Mouse (Mus musculus): Measurements from ENCODE around the gene Arhgap24.
"Not testable (repeated sequence)": the region's sequence is repeated elsewhere in the genome, so short reads cannot be mapped to it uniquely, and the experiment has no call there.

Arhgap24 gene

DNA sequence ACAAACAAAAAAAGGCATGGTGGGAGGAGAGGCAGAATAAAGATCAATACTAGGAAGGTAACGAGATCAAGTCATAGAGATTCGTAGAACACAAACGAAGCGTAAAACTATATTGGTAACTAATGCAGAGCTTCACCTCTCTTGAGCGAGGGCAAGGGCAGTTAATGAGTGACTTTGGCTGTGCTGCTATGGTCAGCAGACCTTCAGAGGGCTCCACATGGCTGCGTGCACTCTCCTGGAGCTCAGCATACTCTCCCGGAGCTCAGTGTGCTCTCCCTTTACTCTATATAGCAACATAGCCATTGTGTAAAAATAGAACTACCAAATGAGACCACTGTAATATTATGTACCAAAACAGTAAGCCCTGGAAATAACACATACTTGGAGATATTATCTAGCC lies 336.4 kb downstream of the Arhgap24 start:
- DNase-seq = peak; percentile 82

- DNase-seq = peak; percentile 68
These were observed 344.3 kb downstream of the Arhgap24 start for GRCm38 (mm10) chr5:102825538-102825937.

DNA sequence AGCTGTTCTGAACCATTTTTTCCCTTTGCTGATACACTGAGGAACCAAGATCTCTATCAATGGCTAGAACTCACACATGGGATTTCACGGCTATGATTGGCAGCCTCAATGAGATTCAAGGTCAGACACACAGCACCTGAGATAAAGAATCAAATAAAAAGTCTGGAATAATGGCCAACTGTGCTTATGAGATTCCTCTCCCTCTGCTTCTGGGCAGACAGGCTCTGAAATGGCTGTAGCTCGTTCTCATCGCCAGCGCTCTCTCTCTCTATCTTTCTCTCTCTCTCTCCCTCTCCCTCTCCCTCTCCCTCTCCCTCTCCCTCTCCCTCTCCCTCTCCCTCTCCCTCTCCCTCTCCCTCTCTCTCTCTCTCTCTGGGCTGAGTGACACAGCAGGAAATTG lies 357.9 kb downstream of the Arhgap24 start:
- DNase-seq = no peak

- peak; percentile 76 for DNase-seq
These were observed 362.9 kb downstream of the Arhgap24 start for GRCm38 (mm10) chr5:102843934-102844709.

- DNase-seq = peak; percentile 87
These were observed 363.8 kb downstream of the Arhgap24 start for GRCm38 (mm10) chr5:102844731-102845598.

- no peak for DNase-seq
These were observed 364.6 kb downstream of the Arhgap24 start for GRCm38 (mm10) chr5:102845800-102846199.

GRCm38 (mm10) chr5:102847859-102848258 lies 366.7 kb downstream of the Arhgap24 start:
- DNase-seq = peak; percentile 39

DNA sequence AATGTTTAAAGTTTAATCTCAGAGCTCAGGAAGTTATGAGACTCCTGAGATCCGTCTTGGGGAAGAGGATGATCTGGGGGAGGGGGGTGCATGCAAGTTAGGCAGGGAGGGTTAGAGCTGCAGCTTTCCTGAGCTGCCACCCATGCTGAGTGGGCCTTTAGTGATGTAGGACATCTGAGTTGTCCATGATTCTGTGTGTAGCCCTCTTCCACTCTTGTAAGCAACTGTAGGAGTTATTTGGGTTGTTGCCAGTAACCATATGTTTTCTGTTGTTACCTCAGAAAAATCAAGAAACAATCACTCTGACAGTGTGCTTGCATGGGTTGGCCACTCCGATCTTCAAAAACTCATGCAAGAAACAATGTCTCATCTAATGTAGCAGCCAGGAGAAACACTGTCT lies 370.6 kb downstream of the Arhgap24 start:
- DNase-seq = no peak

DNA sequence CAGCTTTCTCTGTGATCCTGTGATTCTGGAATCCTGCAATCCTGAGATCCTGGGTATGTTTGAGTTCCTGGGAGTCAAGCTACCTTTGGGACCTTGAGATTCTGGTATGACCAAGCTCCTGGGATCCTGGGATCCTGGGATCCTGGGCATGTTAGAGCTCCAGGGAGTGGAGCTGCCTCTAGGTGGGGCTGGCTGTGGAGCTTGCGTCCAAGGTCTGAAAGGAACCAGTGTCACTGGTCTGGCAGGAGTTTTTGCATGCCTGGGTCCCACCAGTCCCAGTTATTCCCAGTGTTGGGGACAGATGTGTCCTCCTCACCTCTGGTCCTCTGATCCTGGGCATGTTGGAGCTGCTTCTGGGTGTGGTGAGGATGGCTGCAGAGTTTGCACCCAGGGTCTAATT lies 372.6 kb downstream of the Arhgap24 start:
- DNase-seq = peak; percentile 38

GRCm38 (mm10) chr5:102855805-102856204 lies 374.6 kb downstream of the Arhgap24 start:
- peak; percentile 62 for DNase-seq

DNA sequence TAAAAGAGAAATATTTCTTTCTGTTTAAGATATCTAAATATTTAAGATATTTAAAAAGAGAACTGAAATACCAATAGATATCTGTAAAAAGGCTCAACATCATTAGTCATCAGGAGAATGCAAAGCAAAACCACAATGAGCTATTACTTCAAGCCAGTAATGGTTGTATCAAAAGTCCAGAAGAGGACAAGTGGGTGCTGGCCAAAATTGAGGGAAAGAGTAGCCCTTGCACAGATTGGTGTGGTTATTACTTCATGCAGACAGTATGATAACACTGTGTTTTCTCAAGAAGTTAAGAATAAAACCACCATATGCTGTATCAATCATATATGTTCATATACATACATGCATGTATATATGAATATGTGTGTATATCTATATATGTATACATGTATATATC lies 376.9 kb downstream of the Arhgap24 start:
- no peak for DNase-seq

DNA sequence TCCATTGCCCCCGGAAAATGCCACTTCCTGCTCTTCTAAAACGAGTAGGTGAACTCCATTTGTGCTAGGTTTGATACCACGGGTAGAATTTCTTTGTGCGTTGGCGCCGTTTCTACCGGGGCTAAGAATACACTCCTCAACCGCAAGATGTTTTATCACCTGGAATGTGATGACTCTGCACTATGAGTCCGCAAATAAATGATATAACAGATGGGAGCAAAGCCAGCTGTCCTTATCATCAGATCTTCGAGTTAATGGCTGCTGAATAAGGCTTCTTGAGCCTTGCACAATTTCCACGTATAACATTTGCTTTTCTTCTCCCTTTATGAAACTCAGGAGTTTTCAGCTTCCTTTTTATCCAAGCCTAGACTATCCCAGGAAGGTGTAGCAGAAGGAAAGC lies 378.6 kb downstream of the Arhgap24 start:
- no peak for DNase-seq

DNA sequence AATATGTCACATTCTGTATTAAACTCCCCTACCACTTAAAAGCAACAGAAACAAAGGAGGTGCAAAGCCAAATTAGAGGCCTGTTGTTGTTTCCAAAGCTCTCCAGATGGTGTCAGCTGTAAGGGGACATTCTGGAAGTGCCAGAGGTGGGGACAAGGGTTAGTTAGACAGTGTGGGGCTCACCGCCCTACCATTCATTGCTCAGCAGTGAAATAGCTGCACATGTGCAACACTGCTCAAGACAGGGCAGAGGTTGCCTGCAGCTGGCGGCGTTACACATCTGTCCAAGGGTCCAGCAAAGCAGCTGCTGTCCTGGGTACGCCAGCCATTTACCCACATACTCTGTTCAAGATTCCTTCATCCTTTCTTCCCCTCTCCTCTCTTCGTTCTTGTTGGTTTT lies 387.0 kb downstream of the Arhgap24 start:
- peak; percentile 58 for DNase-seq

DNA sequence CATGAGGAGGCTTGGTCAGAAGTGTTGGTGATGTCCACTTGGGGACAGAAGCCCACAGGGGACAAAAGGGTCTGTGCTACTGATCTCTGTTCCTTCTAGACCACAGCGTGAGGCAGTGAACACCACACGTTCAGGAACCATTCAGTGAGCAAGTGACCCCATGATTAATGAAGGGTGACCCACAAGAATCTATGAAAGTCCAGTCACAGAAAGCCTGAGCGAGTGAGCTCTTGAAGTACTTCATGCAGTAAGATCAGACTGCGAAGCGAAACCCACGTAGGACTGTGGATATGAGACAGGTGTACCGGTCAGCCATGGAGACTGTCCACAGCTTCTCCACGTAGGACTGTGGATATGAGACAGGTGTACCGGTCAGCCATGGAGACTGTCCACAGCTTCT lies 391.8 kb downstream of the Arhgap24 start:
- DNase-seq = not testable (repeated sequence)

DNA sequence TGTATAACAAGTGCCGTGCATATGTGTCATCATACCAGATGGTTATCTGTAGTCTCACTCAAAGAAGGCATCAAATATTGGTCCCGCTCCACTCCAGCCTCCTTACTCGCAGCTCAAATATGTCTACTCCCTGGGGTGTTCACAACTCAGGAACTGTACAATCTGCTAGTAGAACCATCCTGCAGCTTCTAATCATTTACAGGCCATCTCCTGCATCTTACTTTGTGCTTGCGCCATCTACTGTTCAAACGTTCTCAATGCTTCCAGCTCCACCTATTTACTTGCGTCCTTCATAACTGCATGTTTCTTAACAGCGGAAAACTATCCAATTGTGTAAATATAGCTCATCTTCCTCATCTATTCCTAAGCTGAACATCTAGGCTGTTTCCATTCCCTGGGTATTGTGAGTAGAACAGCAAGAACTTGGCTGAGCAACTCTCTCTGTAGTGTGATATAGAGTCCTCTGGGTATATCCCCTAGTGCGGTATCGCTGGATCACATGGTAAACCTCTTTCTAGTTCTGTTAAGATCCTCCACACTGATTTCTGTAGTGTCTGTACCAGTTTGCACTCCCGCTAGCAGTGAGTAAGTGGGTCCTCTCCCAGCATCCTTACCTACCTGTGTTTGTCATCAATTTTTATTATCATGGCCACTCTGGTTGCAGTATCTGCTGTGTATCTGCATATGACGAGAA lies 393.6 kb downstream of the Arhgap24 start:
- DNase-seq = peak; percentile 74

DNA sequence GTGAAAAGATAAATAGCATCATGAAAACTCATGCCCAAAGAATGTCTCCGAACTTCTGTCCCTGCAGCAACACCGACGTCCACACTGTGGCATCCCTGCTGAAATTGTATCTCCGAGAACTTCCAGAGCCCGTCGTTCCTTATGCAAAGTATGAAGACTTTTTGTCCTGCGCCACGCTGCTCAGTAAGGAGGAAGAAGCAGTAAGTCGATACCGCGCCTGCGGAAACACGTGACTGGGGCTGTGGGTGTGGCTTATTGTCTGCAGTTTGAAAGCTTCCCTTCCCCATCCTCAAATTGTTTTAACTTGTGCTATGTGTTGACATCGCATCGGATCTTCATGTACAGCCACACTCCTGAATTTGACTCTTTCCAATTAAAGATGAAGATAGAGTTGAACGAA lies 394.4 kb downstream of the Arhgap24 start:
- no peak for DNase-seq

DNA sequence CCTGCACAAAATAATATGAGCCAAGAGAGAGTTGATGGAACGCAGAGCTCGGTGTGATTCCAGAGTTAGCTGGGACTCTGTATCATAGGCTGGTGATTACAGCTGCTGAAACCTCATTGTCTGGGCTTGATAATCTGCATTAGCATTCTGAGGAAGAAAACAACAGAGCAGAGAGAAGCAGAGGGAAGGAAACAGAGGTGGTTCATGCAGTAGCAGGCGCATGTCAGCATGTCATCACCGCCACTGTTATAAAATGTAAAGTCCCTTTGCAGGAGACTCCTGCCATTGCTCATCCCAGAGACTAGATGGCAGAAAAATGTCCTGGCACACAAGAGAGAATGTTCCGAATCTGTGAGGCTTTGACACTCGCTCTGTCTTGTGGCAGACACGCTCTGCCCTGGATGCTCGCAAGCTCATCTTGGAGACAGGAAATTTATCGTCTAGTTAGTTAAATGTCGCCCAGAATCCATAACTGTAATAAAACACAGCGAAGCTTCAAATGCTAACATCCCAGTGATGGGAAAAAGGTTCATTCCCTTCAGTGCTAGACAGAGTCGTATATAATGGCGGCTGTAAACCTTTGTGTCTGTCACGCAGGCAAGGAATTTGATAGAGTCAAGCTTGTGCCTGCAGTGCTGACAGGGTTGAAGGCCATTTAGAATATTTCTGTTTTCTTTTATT lies 407.4 kb downstream of the Arhgap24 start:
- DNase-seq = no peak

DNA sequence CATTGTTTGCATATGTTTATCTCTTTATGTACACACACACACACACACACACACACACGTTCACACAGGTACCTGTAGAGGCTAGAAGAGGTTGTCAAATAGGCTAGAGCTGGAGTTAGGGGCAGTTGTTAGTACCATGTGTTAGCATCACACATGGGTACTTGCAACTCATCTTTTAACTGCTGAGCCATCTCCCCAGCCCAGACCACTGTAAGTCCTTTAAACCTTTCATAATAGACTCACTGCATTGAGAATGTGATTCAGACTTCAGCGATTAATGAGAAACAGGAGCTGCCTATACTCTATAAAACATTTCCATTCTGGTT lies 407.9 kb downstream of the Arhgap24 start:
- no peak for DNase-seq

GRCm38 (mm10) chr5:102892226-102892625 lies 411.0 kb downstream of the Arhgap24 start:
- DNase-seq = no peak

GRCm38 (mm10) chr5:102898301-102898700 lies 417.1 kb downstream of the Arhgap24 start:
- no peak for DNase-seq

- DNase-seq = no peak
These were observed 418.6 kb downstream of the Arhgap24 start for GRCm38 (mm10) chr5:102899680-102900215.

- DNase-seq = peak; percentile 20
These were observed 420.0 kb downstream of the Arhgap24 start for GRCm38 (mm10) chr5:102901176-102901575.

DNA sequence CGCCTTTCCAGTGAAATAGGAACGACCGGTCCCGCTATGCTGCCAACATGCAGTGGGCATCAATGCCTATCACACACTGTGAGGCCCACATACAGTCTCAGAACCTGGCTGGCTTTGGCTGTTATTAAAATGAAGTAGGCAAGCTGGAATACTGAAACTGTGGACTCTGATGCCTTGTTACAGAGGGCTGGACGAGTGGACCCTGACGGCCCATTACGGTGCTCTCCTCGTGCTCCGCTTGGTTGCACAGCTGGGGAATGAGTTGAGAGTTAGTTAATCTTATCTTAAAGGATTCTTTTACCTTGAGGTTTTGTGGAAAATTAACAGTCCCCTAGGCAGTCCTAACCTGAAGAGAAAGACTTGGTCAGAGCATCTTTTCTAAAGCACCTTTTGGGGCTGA lies 422.3 kb downstream of the Arhgap24 start:
- DNase-seq = peak; percentile 69

All from kidney, postnatal 10 days (tissue).